Mouse (Mus musculus): ENCODE data around the gene Gclc.
"Not testable (repeated sequence)": the region's sequence is repeated elsewhere in the genome, so short reads cannot be mapped to it uniquely, and the experiment has no call there.

Gene Gclc

DNA sequence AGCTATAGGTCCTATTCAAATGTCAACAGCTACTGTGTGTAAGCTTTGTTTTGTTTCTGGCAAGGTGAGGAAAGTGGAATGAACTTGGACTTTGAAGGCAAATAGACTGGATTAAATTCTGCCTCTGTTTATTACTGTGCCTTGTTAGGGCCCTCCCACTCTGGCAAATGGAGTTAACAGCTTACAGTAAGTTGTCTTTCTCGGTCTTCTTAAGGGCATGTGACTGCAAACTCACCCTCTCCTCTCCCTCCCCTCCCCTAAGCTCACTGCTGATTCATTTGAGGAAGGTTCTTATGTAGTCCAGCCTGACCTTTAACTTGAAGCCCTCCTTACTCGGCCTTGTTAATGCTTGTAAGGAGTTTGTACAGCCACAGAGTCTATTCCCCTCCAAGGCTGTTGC, 8.0 kb upstream of the Gclc start:
- no peak for DNase-seq (ENCODE audit: low spot score)

- not testable (repeated sequence) for DNase-seq (ENCODE audit: low spot score)
Observed at GRCm38 (mm10) chr9:77748292-77748691, 6.0 kb upstream of the Gclc start.

DNA sequence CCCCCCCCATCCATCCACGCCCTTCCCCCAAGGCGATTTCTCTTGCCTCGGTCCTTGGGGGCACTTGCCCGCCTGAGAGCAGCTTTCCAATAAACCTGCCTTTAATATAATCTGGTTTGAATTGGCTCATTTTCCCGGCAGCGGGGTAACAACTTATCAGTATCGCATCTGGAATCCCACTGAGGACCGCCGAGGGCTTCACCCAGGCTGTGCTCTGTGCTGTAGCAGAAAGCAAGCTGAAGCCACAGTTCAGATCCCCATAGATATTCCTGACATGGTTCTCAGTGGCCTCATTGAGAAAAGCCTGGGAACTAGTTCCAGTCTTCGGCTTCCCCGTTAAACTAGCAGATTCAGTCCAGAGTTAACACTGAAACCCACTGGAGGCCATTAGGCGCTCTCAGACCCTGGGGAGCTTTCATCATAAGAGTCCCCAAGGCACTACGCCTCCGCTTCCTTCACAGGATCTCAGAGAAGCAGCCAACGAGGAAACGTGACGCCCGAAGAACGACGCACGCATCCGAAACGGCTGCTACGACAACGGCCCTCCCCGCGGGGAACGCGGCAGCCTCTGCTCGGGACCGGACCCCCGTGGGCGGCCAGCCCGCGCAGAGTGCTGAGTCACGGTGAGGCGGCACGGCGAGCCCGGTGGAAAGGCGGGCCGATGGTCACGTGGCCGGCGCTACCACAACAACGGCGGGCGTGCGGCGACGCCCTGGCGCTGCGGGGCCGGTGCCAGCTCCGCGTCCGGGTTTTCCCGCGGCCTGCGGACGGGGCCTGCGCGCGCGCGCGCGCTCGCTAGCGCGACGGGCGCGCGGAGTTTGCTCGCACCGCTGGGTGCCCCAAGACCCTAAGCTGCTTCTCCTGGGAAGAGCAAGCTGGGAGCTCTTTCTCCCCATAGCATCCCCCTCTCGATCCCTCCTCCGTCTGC, 3.9 kb upstream of the Gclc start:
- DNase-seq (ENCODE audit: low spot score): peak; percentile 90

- DNase-seq (ENCODE audit: low spot score): no peak
Observed at GRCm38 (mm10) chr9:77751091-77751521, 3.2 kb upstream of the Gclc start.

DNA sequence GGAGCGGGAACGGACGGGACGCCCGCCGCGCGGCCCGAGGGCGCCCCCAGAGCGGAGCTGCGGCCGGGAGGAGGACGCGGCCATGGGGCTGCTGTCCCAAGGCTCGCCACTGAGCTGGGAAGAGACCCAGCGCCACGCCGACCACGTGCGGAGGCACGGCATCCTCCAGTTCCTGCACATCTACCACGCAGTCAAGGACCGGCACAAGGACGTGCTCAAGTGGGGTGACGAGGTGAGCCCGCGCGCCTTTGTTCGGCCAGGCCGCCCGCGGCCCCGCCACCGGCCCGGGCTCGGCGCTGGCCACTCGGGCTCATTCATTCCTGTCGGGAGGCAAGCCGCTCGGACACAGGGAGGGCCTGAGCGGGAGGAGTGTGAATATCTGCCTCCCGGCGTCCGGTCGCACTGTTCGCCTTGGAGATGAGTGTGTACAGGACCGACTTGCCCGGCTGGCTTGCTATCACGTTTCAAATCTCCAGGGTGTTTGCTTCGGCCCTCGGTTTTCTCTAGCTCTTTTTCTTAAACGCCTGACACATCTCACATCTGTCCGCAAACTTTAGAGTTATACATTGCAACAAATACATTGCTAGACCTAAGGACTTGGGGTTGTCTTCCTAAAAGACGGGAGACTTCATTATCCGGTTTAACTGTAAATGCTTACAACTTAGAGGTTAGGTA, 530 bp downstream of the Gclc start:
- DNase-seq (ENCODE audit: low spot score): peak; percentile 77

GRCm38 (mm10) chr9:77755403-77755784, 1.1 kb downstream of the Gclc start:
- peak; percentile 11 for DNase-seq (ENCODE audit: low spot score)

GRCm38 (mm10) chr9:77756076-77756475, 1.7 kb downstream of the Gclc start:
- peak; percentile 61 for DNase-seq (ENCODE audit: low spot score)

GRCm38 (mm10) chr9:77757331-77757730, 3.0 kb downstream of the Gclc start:
- no peak for DNase-seq (ENCODE audit: low spot score)

- no peak for DNase-seq (ENCODE audit: low spot score)
Observed at GRCm38 (mm10) chr9:77758481-77758880, 4.1 kb downstream of the Gclc start.

DNA sequence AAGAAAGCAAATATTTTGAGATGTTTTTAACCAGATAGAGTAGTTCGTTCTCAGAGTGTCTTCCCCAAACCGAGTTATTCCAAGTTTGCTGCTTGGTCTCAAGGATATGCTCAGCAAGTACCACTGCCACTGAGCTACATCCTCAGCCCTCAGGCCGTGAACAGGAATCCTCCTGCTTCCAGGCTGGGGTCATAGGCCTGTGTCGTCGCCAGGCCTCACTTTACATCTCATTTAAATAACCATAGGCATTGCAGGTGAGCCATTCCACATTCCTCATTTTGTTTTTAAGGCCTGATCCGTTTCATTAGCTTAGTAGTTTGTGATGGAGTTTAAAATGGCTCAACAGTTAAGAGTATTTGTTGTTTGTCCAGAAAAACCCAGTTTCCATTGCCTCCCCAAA, 4.8 kb downstream of the Gclc start:
- no peak for DNase-seq (ENCODE audit: low spot score)

DNA sequence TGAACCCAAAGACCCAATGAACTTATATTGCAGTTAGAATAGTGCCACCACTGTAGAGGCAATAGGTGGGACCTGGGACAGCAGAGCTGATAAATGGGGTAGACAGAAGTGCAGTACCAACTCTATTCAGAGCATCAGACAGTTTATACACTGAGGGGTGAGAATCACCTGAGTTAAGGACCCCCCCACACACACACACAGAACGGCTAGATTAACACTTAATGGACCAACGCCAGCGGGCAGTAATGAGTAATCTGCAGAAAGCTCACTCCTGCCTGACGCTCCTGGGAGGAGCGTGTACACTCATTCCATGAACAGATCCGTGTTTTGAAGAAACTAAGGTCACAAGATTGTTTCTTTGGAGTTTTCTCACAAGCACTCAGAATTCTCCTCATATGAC, 5.4 kb downstream of the Gclc start:
- no peak for DNase-seq (ENCODE audit: low spot score)

- DNase-seq (ENCODE audit: low spot score): no peak
Observed at GRCm38 (mm10) chr9:77766218-77766617, 11.9 kb downstream of the Gclc start.

- DNase-seq (ENCODE audit: low spot score): no peak
Observed at GRCm38 (mm10) chr9:77766767-77767166, 12.4 kb downstream of the Gclc start.

DNA sequence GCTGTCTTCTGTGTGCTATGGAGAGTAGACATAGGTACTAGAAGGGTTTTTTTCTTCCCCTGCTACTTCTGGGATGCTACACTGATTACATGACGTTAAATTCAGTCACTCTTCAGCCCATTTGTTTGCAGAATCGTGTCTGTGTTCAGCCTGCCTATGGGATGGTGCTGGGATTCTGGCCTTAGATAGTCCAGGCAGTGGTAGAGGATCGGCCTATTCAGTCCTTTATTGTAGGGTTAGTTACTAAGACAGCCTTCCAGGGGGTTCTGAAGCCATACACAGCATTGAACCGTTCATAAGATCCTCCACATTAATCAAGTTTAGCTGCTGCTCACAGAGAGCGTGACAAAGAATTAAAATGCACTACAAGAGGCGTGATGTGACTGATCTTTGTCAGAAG, 16.6 kb downstream of the Gclc start:
- DNase-seq (ENCODE audit: low spot score): no peak

- no peak for DNase-seq (ENCODE audit: low spot score)
Observed at GRCm38 (mm10) chr9:77771330-77771729, 17.0 kb downstream of the Gclc start.

DNA sequence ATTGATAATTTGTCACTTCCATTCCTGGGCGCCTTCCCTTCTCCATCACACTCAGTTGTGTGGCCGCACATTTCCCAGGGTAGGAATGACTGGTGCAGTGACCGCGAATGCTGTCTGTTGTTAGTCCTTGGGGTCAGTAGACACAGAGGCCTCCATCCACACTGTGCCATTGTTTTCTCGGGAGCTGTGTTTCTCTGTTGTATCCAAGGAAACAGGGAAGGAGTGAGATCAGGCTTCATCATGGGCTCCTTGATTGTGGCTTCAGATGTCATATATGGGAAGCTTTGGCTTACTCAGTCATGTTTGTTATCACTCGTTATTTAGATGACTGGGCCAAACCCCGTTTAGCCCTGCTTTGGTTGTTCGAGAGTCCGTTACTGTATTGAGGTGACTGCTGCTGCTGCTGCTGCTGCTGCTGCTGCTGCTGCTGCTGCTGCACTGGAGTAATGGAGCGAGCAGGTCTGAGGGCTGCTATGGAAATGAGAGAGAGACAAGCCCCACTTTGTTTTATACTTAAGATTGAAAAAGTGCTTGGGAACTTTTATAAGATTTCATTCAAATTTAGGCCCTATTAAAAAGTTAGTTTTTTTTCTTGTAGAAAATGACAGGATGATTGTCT, 17.5 kb downstream of the Gclc start:
- DNase-seq (ENCODE audit: low spot score): peak; percentile 62

- DNase-seq (ENCODE audit: low spot score): no peak
Observed at GRCm38 (mm10) chr9:77776720-77777515, 22.6 kb downstream of the Gclc start.

DNA sequence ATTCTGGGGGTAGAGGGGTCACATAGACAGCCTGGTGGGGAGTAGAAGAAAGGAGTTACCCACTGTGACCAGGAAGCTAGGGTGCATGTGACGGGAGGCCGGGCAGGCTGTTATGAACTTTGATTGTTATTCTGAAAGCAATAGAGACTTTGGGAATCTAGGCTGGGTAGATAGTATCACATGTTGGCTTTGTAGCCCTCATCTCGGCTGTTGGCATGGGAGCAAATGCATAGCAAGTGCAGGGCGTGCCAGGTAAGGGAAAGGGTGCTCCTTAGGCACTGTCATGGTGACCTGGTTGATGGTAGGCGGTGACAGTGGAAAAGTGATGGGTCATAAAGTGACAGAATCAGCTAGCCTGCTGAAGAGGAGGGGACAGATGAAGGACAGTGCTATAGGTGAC, 23.3 kb downstream of the Gclc start:
- no peak for DNase-seq (ENCODE audit: low spot score)

- DNase-seq (ENCODE audit: low spot score): no peak
Observed at GRCm38 (mm10) chr9:77779711-77780110, 25.4 kb downstream of the Gclc start.

DNA sequence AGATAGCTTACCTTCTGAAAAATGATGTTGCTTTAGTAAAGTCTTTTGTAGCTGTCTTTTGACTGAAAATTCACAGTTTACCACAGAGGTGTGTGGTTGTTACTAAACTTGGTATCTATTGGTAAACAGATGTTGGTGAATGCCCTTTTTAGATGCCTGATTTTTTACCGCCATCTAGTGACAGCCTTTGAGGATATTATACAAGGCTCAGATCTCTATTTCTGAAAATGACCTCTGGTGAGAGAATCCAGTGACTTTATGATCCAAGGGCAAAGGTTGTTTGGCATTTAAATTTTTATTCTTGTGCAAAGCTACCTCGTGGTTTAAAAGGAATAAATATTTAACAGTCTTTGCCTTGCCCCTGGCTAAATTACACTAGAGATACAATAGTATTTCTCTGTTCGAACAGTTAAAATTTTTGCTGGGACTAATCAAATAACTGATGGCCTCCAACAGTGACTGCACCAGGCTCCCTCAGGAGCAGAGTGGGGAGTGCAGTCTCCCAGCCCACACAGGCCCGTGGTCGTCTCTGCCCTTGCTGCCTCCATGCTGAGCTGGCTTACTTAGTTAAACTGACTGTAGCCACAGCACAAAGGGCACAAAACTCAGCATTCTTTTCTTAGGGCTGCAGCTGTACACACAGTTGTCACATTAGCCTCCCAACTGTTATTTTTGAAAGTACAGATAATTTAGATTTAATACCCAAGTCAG, 27.3 kb downstream of the Gclc start:
- DNase-seq (ENCODE audit: low spot score): peak; percentile 54

DNA sequence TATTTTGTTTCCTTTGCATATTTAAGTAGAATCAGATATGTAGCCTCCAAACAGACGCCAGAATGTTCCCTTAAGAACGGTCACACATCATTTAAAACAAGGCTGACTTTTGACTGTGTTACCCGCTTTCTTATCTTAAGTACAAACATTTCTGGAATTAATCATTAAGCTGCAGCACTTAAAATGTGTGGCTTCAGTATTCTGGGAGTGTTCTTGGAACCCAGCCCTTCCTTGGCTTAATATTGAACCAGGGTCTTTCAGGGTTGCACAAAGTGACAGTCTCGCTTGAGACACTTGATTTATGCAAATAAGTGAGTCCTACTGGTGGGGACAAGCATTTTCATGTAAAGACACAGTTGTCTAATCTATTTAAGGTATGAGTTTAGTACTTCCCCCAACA, 27.9 kb downstream of the Gclc start:
- no peak for DNase-seq (ENCODE audit: low spot score)
